Mouse (Mus musculus): Measurements from ENCODE around the gene Engase. TPM values are rescaled to one million over a fixed set of nuclear protein-coding genes. Genes with fewer than 3 reads are reported as not detected.

The Engase gene
- total and polyA plus RNA-seq, 3 experiments: 4.4 to 5.4 (median 5.2) TPM

DNA sequence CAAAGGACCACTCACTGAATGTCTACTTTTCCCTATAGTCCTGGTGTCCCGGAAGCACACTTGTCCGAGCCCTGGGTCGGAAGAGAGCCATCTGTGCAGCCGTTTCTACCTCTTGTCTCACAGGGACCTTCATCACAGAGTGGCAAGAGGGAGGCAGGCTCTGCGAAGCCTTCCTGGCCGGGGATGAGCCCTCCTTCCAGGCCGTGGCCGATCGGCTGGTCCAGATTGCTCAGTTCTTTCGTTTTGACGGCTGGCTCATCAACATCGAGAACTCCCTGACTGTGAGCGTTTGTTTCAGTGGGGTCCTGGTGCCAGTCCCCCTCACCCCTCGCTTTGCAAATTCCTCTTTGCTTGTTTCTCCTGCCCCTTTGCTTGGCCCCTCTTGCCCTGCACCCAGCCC is 5.1 kb downstream of the Engase start:
- no peak overlapping the region for H3K4me3 ChIP-seq
- TF ChIP-seq POLR2A (IDR thresholded peaks at IDR 0.05; ENCODE audit: insufficient read depth, low read depth, low read length) (no peak), CTCF (IDR thresholded peaks at IDR 0.05) (no peak), EP300 (IDR thresholded peaks at IDR 0.05; ENCODE audit: insufficient read depth, low read depth, low read length) (no peak)
- WGBS: 90% methylated on average over 14 of the region's 14 CpGs
- H3K4me1 ChIP-seq (ENCODE audit: control insufficient read depth, insufficient read depth, low read length): no peaks in the 10 kb centered on the region; the same call in 1 of the 2 replicates
- DNase-seq: no peak
- H3K27me3 ChIP-seq (ENCODE audit: control insufficient read depth, insufficient read depth, low read length): no peaks in the 10 kb centered on the region
- H3K27ac ChIP-seq: no peak overlapping the region
- no peaks in the 10 kb centered on the region for H3K79me2 ChIP-seq (replicated peaks; ENCODE audit: control insufficient read depth, insufficient read depth, low read length)
- intact Hi-C loops (cut with DNase I): no loop called here
- H3K36me3 ChIP-seq (ENCODE audit: control insufficient read depth, insufficient read depth, low read length): no peaks in the 10 kb centered on the region
- no peak overlapping the region for H3K9ac ChIP-seq (ENCODE audit: low read depth, low read length)

DNA sequence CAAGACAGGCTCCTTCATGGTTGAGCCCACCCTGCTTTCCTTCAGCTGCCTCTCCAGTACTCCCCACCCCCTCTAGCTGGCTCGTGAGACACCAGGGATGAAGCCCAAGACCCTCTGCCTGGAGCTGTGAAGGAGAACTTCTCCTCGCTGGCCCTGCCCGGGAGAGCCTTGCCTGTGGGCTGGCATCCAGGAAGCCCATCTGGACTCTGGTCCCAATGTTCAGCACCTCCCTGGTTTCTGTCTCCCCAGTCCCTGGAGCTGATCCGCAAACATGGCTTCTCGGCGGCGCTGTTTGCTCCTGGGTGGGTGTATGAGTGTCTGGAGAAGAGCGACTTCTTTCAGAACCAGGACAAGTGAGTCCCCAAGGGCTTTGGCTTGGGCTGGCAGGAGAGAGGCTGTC is 7.5 kb downstream of the Engase start:
- Histone ChIP-seq H3K4me1 (ENCODE audit: control insufficient read depth, insufficient read depth, low read length) (no peaks in the 10 kb centered on the region; the same call in 1 of the 2 replicates), H3K79me2 (replicated peaks; ENCODE audit: control insufficient read depth, insufficient read depth, low read length) (no peaks in the 10 kb centered on the region), H3K4me3 (no peak overlapping the region), H3K27me3 (ENCODE audit: control insufficient read depth, insufficient read depth, low read length) (no peaks in the 10 kb centered on the region), H3K36me3 (ENCODE audit: control insufficient read depth, insufficient read depth, low read length) (no peaks in the 10 kb centered on the region), H3K9ac (ENCODE audit: low read depth, low read length) (no peak overlapping the region), H3K27ac (no peak overlapping the region)
- TF ChIP-seq POLR2A (IDR thresholded peaks at IDR 0.05; ENCODE audit: insufficient read depth, low read depth, low read length): no peak
- TF ChIP-seq EP300 (IDR thresholded peaks at IDR 0.05; ENCODE audit: insufficient read depth, low read depth, low read length): no peak
- no peak for TF ChIP-seq CTCF (IDR thresholded peaks at IDR 0.05)
- WGBS: 90% methylated on average over 8 of the region's 8 CpGs
- intact Hi-C loops (cut with DNase I): no loop called here
- DNase-seq: no peak

DNA sequence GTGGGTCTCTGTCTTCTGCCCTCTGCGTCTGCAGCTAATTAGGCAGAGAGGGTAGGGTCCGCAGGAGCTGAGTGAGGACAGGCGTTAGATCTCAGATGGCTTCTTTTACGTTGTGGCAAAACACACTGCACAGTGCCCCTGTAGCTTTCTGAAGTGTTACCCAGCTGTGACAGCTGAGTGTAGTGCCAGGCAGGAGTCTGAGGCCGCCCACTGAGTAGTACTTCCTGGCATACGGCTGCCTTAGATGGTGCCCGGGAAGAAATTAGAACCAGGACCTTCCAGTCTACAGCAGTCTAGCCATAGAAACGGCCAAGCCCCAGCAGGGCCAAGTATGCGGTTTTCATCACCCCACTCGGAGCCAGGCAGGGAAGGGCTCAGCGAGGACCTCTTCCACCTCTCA is 8.7 kb downstream of the Engase start:
- Histone ChIP-seq H3K79me2 (replicated peaks; ENCODE audit: control insufficient read depth, insufficient read depth, low read length) (no peaks in the 10 kb centered on the region), H3K4me3 (no peak overlapping the region), H3K36me3 (ENCODE audit: control insufficient read depth, insufficient read depth, low read length) (no peaks in the 10 kb centered on the region), H3K4me1 (ENCODE audit: control insufficient read depth, insufficient read depth, low read length) (no peaks in the 10 kb centered on the region), H3K9ac (ENCODE audit: low read depth, low read length) (no peak overlapping the region), H3K27ac (no peak overlapping the region), H3K27me3 (ENCODE audit: control insufficient read depth, insufficient read depth, low read length) (no peaks in the 10 kb centered on the region)
- intact Hi-C loops (cut with DNase I): no loop called here
- no peak for DNase-seq
- 78% methylated on average over 11 of the region's 11 CpGs for WGBS
- TF ChIP-seq EP300 (IDR thresholded peaks at IDR 0.05; ENCODE audit: insufficient read depth, low read depth, low read length) (no peak), CTCF (IDR thresholded peaks at IDR 0.05) (no peak), POLR2A (IDR thresholded peaks at IDR 0.05; ENCODE audit: insufficient read depth, low read depth, low read length) (no peak)

DNA sequence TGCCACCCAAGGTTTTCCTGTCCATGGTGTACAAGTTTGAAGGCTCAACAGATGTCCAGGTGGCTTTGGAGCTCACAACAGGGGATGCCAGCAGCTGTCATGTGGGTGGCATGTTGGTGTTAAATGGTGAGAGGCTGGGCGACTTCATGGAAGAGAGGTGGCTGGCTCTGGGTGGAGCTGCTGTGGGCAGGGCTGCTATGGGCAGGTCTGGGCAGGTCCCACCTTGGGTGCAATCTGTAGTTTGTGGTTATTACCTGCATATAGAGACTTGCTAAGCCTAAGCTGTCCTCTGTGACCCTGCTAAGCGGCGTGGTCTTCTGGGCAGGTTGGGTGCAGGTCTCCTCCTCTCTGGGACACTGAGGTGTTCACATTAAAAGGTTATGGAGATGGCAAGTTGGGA is 9.2 kb downstream of the Engase start:
- Histone ChIP-seq H3K27ac (no peak overlapping the region), H3K4me3 (no peak overlapping the region), H3K79me2 (replicated peaks; ENCODE audit: control insufficient read depth, insufficient read depth, low read length) (no peaks in the 10 kb centered on the region), H3K9ac (ENCODE audit: low read depth, low read length) (no peak overlapping the region), H3K27me3 (ENCODE audit: control insufficient read depth, insufficient read depth, low read length) (no peaks in the 10 kb centered on the region), H3K4me1 (ENCODE audit: control insufficient read depth, insufficient read depth, low read length) (no peaks in the 10 kb centered on the region), H3K36me3 (ENCODE audit: control insufficient read depth, insufficient read depth, low read length) (no peaks in the 10 kb centered on the region)
- intact Hi-C loops (cut with DNase I): no loop called here
- 91% methylated on average over 3 of the region's 3 CpGs for WGBS
- TF ChIP-seq EP300 (IDR thresholded peaks at IDR 0.05; ENCODE audit: insufficient read depth, low read depth, low read length) (no peak), POLR2A (IDR thresholded peaks at IDR 0.05; ENCODE audit: insufficient read depth, low read depth, low read length) (no peak), CTCF (IDR thresholded peaks at IDR 0.05) (no peak)
- DNase-seq: no peak

DNA sequence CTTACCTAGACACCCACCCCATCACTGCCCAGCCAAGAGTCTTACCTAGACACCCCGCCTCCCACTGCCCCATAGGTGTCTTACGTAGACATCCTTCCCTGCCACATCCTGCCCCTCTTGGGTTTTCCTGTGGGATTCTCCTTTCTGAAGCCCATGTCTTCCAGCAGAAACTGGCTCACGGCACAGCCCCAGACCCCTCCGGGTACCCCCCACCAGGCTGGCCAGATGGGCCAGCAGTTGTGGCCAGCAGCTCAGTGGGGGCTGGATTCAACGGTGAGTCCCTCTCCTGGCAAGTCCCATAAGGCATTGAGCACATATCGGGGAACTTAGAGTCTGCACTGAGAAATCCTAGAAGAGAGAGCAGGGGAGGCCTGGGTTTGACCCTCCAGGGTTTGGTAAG is 9.7 kb downstream of the Engase start:
- TF ChIP-seq POLR2A (IDR thresholded peaks at IDR 0.05; ENCODE audit: insufficient read depth, low read depth, low read length): no peak
- no peak for TF ChIP-seq EP300 (IDR thresholded peaks at IDR 0.05; ENCODE audit: insufficient read depth, low read depth, low read length)
- TF ChIP-seq CTCF (IDR thresholded peaks at IDR 0.05): no peak
- no peaks in the 10 kb centered on the region for H3K27me3 ChIP-seq (ENCODE audit: control insufficient read depth, insufficient read depth, low read length)
- H3K27ac ChIP-seq: no peak overlapping the region
- no peak overlapping the region for H3K9ac ChIP-seq (ENCODE audit: low read depth, low read length)
- H3K79me2 ChIP-seq (replicated peaks; ENCODE audit: control insufficient read depth, insufficient read depth, low read length): no peaks in the 10 kb centered on the region
- intact Hi-C loops (cut with DNase I): no loop called here
- no peak for DNase-seq
- no peaks in the 10 kb centered on the region for H3K4me1 ChIP-seq (ENCODE audit: control insufficient read depth, insufficient read depth, low read length)
- no peaks in the 10 kb centered on the region for H3K36me3 ChIP-seq (ENCODE audit: control insufficient read depth, insufficient read depth, low read length)
- H3K4me3 ChIP-seq: no peak overlapping the region
- 86% methylated on average over 6 of the region's 6 CpGs for WGBS

DNA sequence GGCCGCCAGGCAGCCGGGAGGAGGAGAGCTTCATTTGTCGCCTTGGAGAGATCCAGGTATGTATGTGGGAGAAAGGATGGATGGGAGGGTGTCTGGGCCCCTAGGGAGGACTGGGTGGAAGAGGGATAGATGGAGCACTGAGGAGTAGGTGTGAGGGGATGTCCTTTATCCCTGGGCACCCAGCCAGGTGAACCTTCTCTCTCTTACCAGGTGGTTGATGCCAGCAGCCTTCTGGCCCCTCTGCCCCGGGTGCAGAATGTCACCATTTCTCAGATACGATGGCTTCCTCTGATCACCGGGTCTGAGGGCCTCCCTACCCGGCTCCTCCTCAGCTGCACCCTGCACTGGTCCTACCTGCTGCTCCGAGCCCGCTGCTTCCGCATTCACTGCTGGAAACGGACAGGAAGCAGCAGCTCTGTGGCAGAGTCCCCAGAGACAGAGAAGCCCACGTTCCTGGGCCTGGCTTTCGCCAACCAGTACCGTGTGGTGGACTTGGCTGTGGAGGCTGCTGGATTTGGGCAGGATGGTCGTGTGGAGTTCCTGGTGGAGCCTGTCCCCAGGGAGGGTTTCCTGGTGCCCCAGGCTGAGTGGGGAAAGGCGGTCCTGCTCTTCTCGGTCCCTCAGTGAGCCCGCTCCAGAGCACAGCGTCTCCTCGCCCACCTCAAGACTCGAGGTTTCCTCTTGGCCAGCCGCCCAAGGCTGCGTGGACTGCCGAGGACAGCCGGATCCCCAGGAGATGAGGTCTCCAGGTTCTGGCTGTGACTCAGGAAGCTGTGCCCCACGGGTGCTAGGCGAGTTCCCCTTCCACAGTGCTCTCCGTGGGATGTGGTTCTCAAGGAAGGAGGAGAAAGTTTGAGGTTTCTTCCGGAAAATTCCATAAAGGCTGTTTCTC is 10.5 kb downstream of the Engase start:
- Histone ChIP-seq H3K27ac (no peak overlapping the region), H3K9ac (ENCODE audit: low read depth, low read length) (peak overlapping the region; percentile 20; the same call in 1 of the 2 replicates), H3K36me3 (ENCODE audit: control insufficient read depth, insufficient read depth, low read length) (no peaks in the 10 kb centered on the region), H3K4me1 (ENCODE audit: control insufficient read depth, insufficient read depth, low read length) (no peaks in the 10 kb centered on the region), H3K79me2 (replicated peaks; ENCODE audit: control insufficient read depth, insufficient read depth, low read length) (no peaks in the 10 kb centered on the region), H3K27me3 (ENCODE audit: control insufficient read depth, insufficient read depth, low read length) (no peaks in the 10 kb centered on the region), H3K4me3 (no peak overlapping the region)
- TF ChIP-seq EP300 (IDR thresholded peaks at IDR 0.05; ENCODE audit: insufficient read depth, low read depth, low read length): no peak
- TF ChIP-seq CTCF (IDR thresholded peaks at IDR 0.05): no peak
- intact Hi-C loops (cut with DNase I): no loop called here
- 58% methylated on average over 29 of the region's 29 CpGs for WGBS
- DNase-seq: no peak

All from heart, adult 2 months (tissue).